Mouse (Mus musculus) brain, embryonic 14.5 days (tissue): ENCODE data around the gene Aqp7. TPM values are rescaled to one million over a fixed set of nuclear protein-coding genes. Genes with fewer than 3 reads are reported as not detected.
"Not testable (repeated sequence)": the region's sequence is repeated elsewhere in the genome, so short reads cannot be mapped to it uniquely, and the experiment has no call there.

Experiments used
- DNase-seq: peaks from one replicate; pipeline ENCODE4 v3.0.0-alpha.2; 2011; ENCODE audit warnings: low read depth
- CTCF ChIP-seq: fragments of 200-500 bp; IDR thresholded peaks from 2 replicates; pipeline ENCODE4 v1.5.1; 2012; ENCODE audit warnings: inconsistent platforms, mild to moderate bottlenecking, moderate library complexity, borderline replicate concordance; ENCODE audit not compliant: insufficient read depth, insufficient read length; ENCODE audit errors: extremely low read depth
- POLR2A ChIP-seq: fragments of 200-500 bp; IDR thresholded peaks from 2 replicates; pipeline ENCODE4 v1.6.1; 2012; ENCODE audit warnings: mild to moderate bottlenecking, inconsistent platforms, borderline replicate concordance; ENCODE audit not compliant: poor library complexity, insufficient read depth, insufficient read length, severe bottlenecking; ENCODE audit errors: extremely low read depth
- polyA plus RNA-seq: library from polyadenylated mRNA; depleted of rRNA; stranded (reverse); fragments of >200 nt; gene quantifications from 2 replicates; pipeline ENCODE4 v1.2.3, GENCODE M21; 2012

Aqp7 gene
- polyA plus RNA-seq, 1 experiment: not detected

DNA sequence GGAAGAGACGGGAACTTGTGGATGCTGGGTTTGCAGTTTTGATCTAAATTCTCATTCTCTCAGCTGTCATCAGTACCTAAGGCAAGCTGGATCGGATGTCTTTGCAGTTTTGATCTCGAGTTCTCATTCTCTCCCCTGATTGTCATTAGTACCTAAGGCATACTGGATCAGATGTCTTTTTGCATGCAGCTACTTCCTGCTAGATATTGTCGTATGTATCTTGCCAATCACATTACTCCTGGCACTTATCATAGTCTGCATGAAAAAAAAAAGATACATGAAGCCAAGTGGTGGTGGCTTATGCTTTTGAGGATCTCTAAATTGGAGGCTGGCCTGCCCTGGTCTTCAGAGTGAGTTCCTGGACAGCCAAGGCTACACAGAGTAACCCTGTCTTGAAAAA lies 36.9 kb upstream of the Aqp7 start:
- DNase-seq: no peak
- TF ChIP-seq CTCF (no peak), POLR2A (no peak)

GRCm38 (mm10) chr4:41082803-41083202 lies 34.9 kb upstream of the Aqp7 start:
- not testable (repeated sequence) for DNase-seq

DNA sequence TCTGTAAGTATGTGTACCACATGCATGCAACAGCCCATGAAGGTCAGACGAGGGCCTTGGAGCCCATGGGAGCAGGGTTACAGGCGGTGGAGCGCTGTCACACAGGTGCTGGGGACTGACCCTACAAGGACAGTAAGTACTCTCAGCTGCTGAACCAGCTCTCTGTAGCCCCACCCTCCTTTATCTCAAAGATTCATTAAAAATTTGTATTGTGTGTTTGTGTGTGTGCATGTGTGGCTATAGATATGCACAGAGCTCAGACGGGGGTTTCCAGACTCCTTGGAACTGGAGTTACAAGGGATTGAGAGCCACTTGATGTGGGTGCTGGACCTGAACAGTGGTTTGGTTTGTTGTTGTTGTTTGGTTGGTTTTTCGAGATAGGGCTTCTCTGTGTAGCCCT lies 33.8 kb upstream of the Aqp7 start:
- DNase-seq: no peak
- TF ChIP-seq POLR2A (no peak), CTCF (no peak)

- no peak for TF ChIP-seq POLR2A
- TF ChIP-seq CTCF: no peak
- DNase-seq: no peak
These were observed 30.8 kb upstream of the Aqp7 start for GRCm38 (mm10) chr4:41078726-41079125.

- TF ChIP-seq POLR2A (no peak), CTCF (no peak)
- DNase-seq: no peak
These were observed 26.5 kb upstream of the Aqp7 start for GRCm38 (mm10) chr4:41074461-41074860.

GRCm38 (mm10) chr4:41073008-41073817 lies 25.3 kb upstream of the Aqp7 start:
- TF ChIP-seq POLR2A (no peak), CTCF (no peak)
- no peak for DNase-seq

- peak; percentile 23 for DNase-seq
These were observed 23.8 kb upstream of the Aqp7 start for GRCm38 (mm10) chr4:41071500-41072429.

DNA sequence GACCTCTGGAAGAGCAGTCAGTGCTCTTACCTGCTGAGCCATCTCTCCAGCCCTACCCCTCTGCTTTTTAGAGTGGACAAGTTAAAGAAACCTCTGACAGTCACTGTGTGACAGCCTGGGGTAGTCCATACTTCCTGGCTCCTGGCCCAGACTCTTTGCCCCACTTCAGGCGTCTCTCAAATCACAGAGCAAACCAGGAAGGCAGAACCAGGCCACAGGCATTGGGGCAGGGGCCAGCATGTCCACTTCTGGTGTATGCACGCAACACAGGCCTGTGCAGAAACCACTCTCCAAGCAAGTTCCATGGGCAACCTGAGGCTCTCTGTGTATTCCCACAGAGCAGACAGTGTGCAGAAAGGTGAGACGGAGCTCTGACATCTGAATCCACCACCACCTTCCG lies 17.3 kb upstream of the Aqp7 start:
- no peak for DNase-seq
- TF ChIP-seq CTCF: no peak
- no peak for TF ChIP-seq POLR2A

More at GRCm38 (mm10) chr4:41071500-41072429, 23.8 kb upstream of the Aqp7 start:
- no peak for TF ChIP-seq CTCF
- no peak for TF ChIP-seq POLR2A

- DNase-seq: peak; percentile 20
- TF ChIP-seq CTCF: peak; percentile 47; the same call in 1 of the 2 replicates
- TF ChIP-seq POLR2A: no peak
These were observed 16.1 kb upstream of the Aqp7 start for GRCm38 (mm10) chr4:41063894-41064673.

- TF ChIP-seq CTCF (no peak), POLR2A (no peak)
- no peak for DNase-seq
These were observed 15.4 kb upstream of the Aqp7 start for GRCm38 (mm10) chr4:41063351-41063750.

- TF ChIP-seq CTCF (no peak), POLR2A (no peak)
These were observed 9.4 kb upstream of the Aqp7 start for GRCm38 (mm10) chr4:41057361-41057760.

More at GRCm38 (mm10) chr4:41057361-41057760, 9.4 kb upstream of the Aqp7 start:
- DNase-seq: no peak
